Mouse (Mus musculus): ENCODE measurements around the gene Nlrp6. TPM values are rescaled to one million over a fixed set of nuclear protein-coding genes. Genes with fewer than 3 reads are reported as not detected.

Nlrp6 gene
- polyA plus RNA-seq, 1 experiment, result 0.18 TPM

DNA sequence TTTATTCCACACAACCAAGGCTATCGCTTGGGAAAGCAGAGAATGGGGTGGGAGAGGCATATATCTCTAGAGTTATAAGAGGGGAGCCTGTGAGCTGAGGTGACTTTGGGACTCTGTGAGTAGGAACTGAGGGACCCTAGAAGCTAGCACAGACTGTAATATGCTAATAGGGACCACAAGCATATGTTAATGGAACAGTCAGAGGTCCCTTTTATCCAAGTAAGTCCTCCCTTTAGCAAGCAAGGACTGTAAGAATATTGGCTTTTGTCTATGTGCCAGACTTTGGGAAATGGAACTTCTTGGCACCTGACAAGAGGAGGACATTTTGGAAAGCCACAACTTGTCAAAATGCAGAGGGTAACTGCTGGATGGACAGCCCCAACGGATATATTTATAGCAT, 18.2 kb downstream of the Nlrp6 start:
- no peak for DNase-seq
- Histone ChIP-seq H3K4me1 (ENCODE audit: control insufficient read depth, insufficient read depth, low read length) (no peaks in the 10 kb centered on the region), H3K27me3 (ENCODE audit: control insufficient read depth, insufficient read depth, low read length) (no peaks in the 10 kb centered on the region; the same call in 1 of the 2 replicates), H3K27ac (ENCODE audit: insufficient read depth, low read length) (no peak overlapping the region), H3K4me3 (replicated peaks; ENCODE audit: insufficient read depth, low read depth, low read length) (no peak overlapping the region)
- 23% methylated on average over 2 of the region's 2 CpGs for WGBS
- TF ChIP-seq CTCF (IDR thresholded peaks at IDR 0.05; ENCODE audit: borderline replicate concordance, insufficient read depth, low read depth, low read length) (no peak), POLR2A (IDR thresholded peaks at IDR 0.05; ENCODE audit: borderline replicate concordance, insufficient read depth, low read length) (no peak)

GRCm38 (mm10) chr7:140939669-140940171, 19.0 kb downstream of the Nlrp6 start:
- Histone ChIP-seq H3K4me3 (replicated peaks; ENCODE audit: insufficient read depth, low read depth, low read length) (no peak overlapping the region), H3K4me1 (ENCODE audit: control insufficient read depth, insufficient read depth, low read length) (no peaks in the 10 kb centered on the region), H3K27ac (ENCODE audit: insufficient read depth, low read length) (no peak overlapping the region), H3K27me3 (ENCODE audit: control insufficient read depth, insufficient read depth, low read length) (no peaks in the 10 kb centered on the region; the same call in 1 of the 2 replicates)
- no peak for DNase-seq
- TF ChIP-seq CTCF (IDR thresholded peaks at IDR 0.05; ENCODE audit: borderline replicate concordance, insufficient read depth, low read depth, low read length), result no peak
- TF ChIP-seq POLR2A (IDR thresholded peaks at IDR 0.05; ENCODE audit: borderline replicate concordance, insufficient read depth, low read length), result no peak
- 23% methylated on average over 8 of the region's 8 CpGs for WGBS

- H3K4me1 ChIP-seq (ENCODE audit: control insufficient read depth, insufficient read depth, low read length), result no peaks in the 10 kb centered on the region
- peak; percentile 50 to 53 for DNase-seq
- no peaks in the 10 kb centered on the region for H3K27me3 ChIP-seq (ENCODE audit: control insufficient read depth, insufficient read depth, low read length)
- 4% methylated on average over 33 of the region's 33 CpGs for WGBS
- H3K27ac ChIP-seq (ENCODE audit: insufficient read depth, low read length), result no peak within 1 kb of the TSS
- H3K4me3 ChIP-seq (replicated peaks; ENCODE audit: insufficient read depth, low read depth, low read length), result peak within 1 kb of the TSS; percentile 41
- TF ChIP-seq POLR2A (IDR thresholded peaks at IDR 0.05; ENCODE audit: borderline replicate concordance, insufficient read depth, low read length), result no peak
- TF ChIP-seq CTCF (IDR thresholded peaks at IDR 0.05; ENCODE audit: borderline replicate concordance, insufficient read depth, low read depth, low read length), result peak; percentile 76
Measured at GRCm38 (mm10) chr7:140941222-140942051, 20.7 kb downstream of the Nlrp6 start, which contains the start of gene Pgghg. Gene Pgghg, plus strand, starts transcription at chr7:140941391.

DNA sequence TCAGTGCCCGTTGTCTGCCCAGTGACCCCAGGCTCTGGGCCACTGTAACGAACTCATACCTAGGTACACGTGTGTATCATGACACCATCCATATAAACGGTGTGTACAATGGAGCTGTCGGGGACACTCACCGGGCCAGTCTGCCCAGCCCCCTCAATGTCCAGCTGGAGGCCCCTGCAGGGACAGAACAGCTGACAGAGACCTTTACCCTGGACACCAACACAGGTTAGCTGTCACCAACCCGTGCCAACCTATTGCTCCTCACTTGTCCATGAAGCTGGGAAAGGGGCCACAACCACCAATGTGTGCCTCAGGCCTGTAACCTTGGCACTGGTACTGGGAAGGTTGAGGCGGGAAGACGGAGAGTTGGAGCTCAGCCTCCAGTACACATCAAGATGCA, 21.6 kb downstream of the Nlrp6 start:
- H3K27ac ChIP-seq (ENCODE audit: insufficient read depth, low read length), result no peak overlapping the region
- no peak for DNase-seq
- no peaks in the 10 kb centered on the region for H3K4me1 ChIP-seq (ENCODE audit: control insufficient read depth, insufficient read depth, low read length)
- TF ChIP-seq CTCF (IDR thresholded peaks at IDR 0.05; ENCODE audit: borderline replicate concordance, insufficient read depth, low read depth, low read length) (no peak), POLR2A (IDR thresholded peaks at IDR 0.05; ENCODE audit: borderline replicate concordance, insufficient read depth, low read length) (no peak)
- 60% methylated on average over 9 of the region's 9 CpGs for WGBS
- H3K27me3 ChIP-seq (ENCODE audit: control insufficient read depth, insufficient read depth, low read length), result no peaks in the 10 kb centered on the region
- H3K4me3 ChIP-seq (replicated peaks; ENCODE audit: insufficient read depth, low read depth, low read length), result no peak overlapping the region

DNA sequence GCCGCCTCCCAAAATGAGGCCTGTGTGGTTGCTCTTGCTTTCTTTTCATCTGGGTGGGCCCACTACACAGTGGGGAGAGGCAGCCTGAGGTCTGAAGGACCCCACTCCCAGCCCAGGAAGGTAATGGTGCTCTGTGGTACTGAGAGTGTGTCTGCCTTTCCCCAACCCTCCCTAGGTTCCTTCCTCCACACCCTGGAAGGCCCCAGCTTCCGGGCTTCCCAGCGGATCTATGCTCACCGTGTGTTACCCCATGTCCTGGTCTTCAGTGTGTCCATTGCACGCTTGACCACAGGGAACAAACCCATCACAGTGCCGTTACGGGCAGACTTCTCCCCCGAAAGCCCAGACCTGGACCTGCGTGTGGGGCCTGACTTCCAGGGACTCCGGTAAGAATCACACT, 22.1 kb downstream of the Nlrp6 start:
- TF ChIP-seq CTCF (IDR thresholded peaks at IDR 0.05; ENCODE audit: borderline replicate concordance, insufficient read depth, low read depth, low read length) (no peak), POLR2A (IDR thresholded peaks at IDR 0.05; ENCODE audit: borderline replicate concordance, insufficient read depth, low read length) (no peak)
- no peaks in the 10 kb centered on the region for H3K27me3 ChIP-seq (ENCODE audit: control insufficient read depth, insufficient read depth, low read length)
- no peak overlapping the region for H3K27ac ChIP-seq (ENCODE audit: insufficient read depth, low read length)
- no peaks in the 10 kb centered on the region for H3K4me1 ChIP-seq (ENCODE audit: control insufficient read depth, insufficient read depth, low read length)
- H3K4me3 ChIP-seq (replicated peaks; ENCODE audit: insufficient read depth, low read depth, low read length), result no peak overlapping the region
- WGBS, result 94% methylated on average over 10 of the region's 10 CpGs
- DNase-seq, result no peak

DNA sequence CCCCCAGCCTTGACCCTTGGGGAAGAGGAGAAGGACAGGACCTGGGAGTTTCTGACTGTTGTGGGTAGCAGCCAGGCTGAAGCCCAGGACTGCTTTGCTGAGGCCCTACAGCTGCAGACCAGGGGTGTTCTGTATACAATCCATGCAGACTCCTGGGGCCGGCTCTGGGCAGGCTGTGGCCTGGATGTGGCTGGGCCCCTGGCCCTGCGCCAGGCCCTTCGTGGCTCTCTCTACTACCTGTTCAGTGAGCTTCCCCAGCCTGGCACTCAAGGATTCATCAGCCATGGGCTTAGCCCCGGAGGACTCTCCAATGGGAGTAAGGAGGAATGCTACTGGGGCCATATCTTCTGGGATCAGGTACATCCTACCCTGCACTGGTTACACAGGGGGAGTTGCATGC, 22.7 kb downstream of the Nlrp6 start:
- DNase-seq, result no peak
- 75% methylated on average over 4 of the region's 4 CpGs for WGBS
- Histone ChIP-seq H3K4me1 (ENCODE audit: control insufficient read depth, insufficient read depth, low read length) (no peaks in the 10 kb centered on the region), H3K4me3 (replicated peaks; ENCODE audit: insufficient read depth, low read depth, low read length) (no peak overlapping the region), H3K27me3 (ENCODE audit: control insufficient read depth, insufficient read depth, low read length) (no peaks in the 10 kb centered on the region), H3K27ac (ENCODE audit: insufficient read depth, low read length) (no peak overlapping the region)
- TF ChIP-seq POLR2A (IDR thresholded peaks at IDR 0.05; ENCODE audit: borderline replicate concordance, insufficient read depth, low read length), result no peak
- no peak for TF ChIP-seq CTCF (IDR thresholded peaks at IDR 0.05; ENCODE audit: borderline replicate concordance, insufficient read depth, low read depth, low read length)

GRCm38 (mm10) chr7:140944236-140944635, 23.5 kb downstream of the Nlrp6 start:
- no peak overlapping the region for H3K4me3 ChIP-seq (replicated peaks; ENCODE audit: insufficient read depth, low read depth, low read length)
- no peaks in the 10 kb centered on the region for H3K4me1 ChIP-seq (ENCODE audit: control insufficient read depth, insufficient read depth, low read length)
- no peak overlapping the region for H3K27ac ChIP-seq (ENCODE audit: insufficient read depth, low read length)
- H3K27me3 ChIP-seq (ENCODE audit: control insufficient read depth, insufficient read depth, low read length), result no peaks in the 10 kb centered on the region
- WGBS, result 82% methylated on average over 7 of the region's 7 CpGs
- TF ChIP-seq POLR2A (IDR thresholded peaks at IDR 0.05; ENCODE audit: borderline replicate concordance, insufficient read depth, low read length) (no peak), CTCF (IDR thresholded peaks at IDR 0.05; ENCODE audit: borderline replicate concordance, insufficient read depth, low read depth, low read length) (no peak)
- DNase-seq, result no peak

DNA sequence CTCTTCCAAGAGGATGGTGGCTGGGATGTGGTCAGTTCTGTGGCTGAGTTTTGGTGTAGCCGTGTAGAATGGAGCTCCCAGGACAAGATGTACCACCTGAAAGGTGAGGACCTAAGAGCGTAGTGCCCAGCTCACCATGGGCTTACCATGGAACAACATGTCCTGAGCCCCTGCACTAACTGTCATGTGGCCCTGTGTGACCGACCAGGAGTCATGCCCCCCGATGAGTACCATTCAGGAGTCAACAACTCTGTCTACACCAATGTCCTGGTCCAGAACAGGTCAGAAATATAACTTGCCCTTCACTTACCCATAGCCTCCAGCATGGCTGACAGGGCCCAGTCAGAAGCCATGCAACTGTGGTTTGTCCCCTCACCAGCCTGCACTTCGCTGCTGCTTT, 24.5 kb downstream of the Nlrp6 start:
- Histone ChIP-seq H3K4me3 (replicated peaks; ENCODE audit: insufficient read depth, low read depth, low read length) (no peak overlapping the region), H3K27me3 (ENCODE audit: control insufficient read depth, insufficient read depth, low read length) (no peaks in the 10 kb centered on the region), H3K27ac (ENCODE audit: insufficient read depth, low read length) (no peak overlapping the region), H3K4me1 (ENCODE audit: control insufficient read depth, insufficient read depth, low read length) (no peaks in the 10 kb centered on the region)
- DNase-seq, result no peak
- TF ChIP-seq POLR2A (IDR thresholded peaks at IDR 0.05; ENCODE audit: borderline replicate concordance, insufficient read depth, low read length) (no peak), CTCF (IDR thresholded peaks at IDR 0.05; ENCODE audit: borderline replicate concordance, insufficient read depth, low read depth, low read length) (no peak)
- WGBS, result 92% methylated on average over 5 of the region's 5 CpGs
